Mouse (Mus musculus): ENCODE data around the gene Eps8l2. TPM values are rescaled to one million over a fixed set of nuclear protein-coding genes. Genes with fewer than 3 reads are reported as not detected.

The Eps8l2 gene
- polyA plus RNA-seq, 1 experiment = 39.8 TPM

DNA sequence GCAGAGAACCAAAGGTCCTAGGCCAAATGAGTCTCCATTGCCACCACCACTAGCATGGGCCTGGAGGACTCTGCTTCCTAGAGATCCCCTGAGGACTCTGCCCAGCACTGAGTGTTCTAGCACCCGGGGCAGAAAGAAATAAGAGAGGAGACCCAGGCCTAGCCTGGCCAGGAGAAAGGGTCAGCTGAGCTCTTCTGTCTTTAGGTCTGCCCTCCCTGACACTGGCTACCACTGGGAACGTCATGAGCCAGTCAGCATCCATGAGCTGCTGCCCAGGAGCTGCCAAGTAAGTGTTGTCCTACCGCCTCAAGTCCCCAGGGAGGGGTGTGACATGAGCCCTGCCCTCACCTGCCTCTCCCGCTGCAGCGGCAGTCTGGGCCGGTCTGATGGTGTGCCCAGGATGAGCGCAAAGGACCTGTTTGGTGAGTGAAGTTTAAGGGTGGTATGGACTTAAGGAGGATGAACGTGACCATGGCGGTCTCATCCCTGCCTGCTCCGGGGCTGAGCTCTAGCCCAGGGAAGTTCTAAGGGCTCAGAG is 3.1 kb downstream of the Eps8l2 start:
- no peak overlapping the region for H3K27ac ChIP-seq (ENCODE audit: insufficient read depth, low read length)
- no peaks in the 10 kb centered on the region for H3K9me3 ChIP-seq (replicated peaks; ENCODE audit: control insufficient read depth, insufficient read depth, low read length, poor library complexity, severe bottlenecking)
- H3K4me3 ChIP-seq (ENCODE audit: low read depth, low read length) = no peak overlapping the region
- H3K4me1 ChIP-seq (ENCODE audit: control insufficient read depth, insufficient read depth, low read length) = peaks cover 8% of the 10 kb centered on the region
- no peaks in the 10 kb centered on the region for H3K36me3 ChIP-seq (ENCODE audit: control insufficient read depth, insufficient read depth, low read length, poor library complexity, severe bottlenecking)
- no peak overlapping the region for H3K9ac ChIP-seq (ENCODE audit: low read depth, poor library complexity, severe bottlenecking)
- no peaks in the 10 kb centered on the region for H3K27me3 ChIP-seq (ENCODE audit: control insufficient read depth, insufficient read depth, low read length, poor library complexity, severe bottlenecking)
- no peak for TF ChIP-seq EP300 (IDR thresholded peaks at IDR 0.05; ENCODE audit: insufficient read depth, low read depth, low read length)
- no peak for TF ChIP-seq POLR2A (IDR thresholded peaks at IDR 0.05; ENCODE audit: insufficient read depth, low read length)
- no peak for TF ChIP-seq CTCF (IDR thresholded peaks at IDR 0.05; ENCODE audit: low read depth, low read length)

- TF ChIP-seq EP300 (IDR thresholded peaks at IDR 0.05; ENCODE audit: insufficient read depth, low read depth, low read length) = no peak
- TF ChIP-seq POLR2A (IDR thresholded peaks at IDR 0.05; ENCODE audit: insufficient read depth, low read length) = no peak
- TF ChIP-seq CTCF (IDR thresholded peaks at IDR 0.05; ENCODE audit: low read depth, low read length) = no peak
These were observed 4.5 kb downstream of the Eps8l2 start for GRCm38 (mm10) chr7:141343230-141343629.

DNA sequence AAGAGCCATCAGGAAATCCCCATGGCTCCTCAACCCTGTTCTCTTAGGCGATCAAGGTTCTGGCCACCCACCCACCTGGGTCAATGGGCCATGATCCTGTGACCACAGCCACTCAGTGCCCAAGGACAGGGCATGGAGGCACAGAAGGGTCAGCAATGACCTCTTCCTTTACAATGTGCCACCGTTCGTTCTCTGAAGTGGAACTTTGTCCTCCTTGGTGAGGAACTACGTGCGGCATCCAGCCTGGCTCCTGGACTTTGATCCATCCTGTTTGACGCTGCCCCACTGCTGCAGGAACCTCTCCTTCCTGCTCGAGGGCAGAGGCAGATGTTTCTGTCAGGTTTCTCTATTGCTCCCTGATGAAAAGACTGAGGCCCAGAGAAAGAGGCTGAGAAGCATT is 5.0 kb downstream of the Eps8l2 start:
- Histone ChIP-seq H3K27me3 (ENCODE audit: control insufficient read depth, insufficient read depth, low read length, poor library complexity, severe bottlenecking) (no peaks in the 10 kb centered on the region), H3K4me3 (ENCODE audit: low read depth, low read length) (no peak overlapping the region), H3K4me1 (ENCODE audit: control insufficient read depth, insufficient read depth, low read length) (peaks cover 8% of the 10 kb centered on the region), H3K9ac (ENCODE audit: low read depth, poor library complexity, severe bottlenecking) (no peak overlapping the region), H3K27ac (ENCODE audit: insufficient read depth, low read length) (no peak overlapping the region), H3K36me3 (ENCODE audit: control insufficient read depth, insufficient read depth, low read length, poor library complexity, severe bottlenecking) (no peaks in the 10 kb centered on the region), H3K9me3 (replicated peaks; ENCODE audit: control insufficient read depth, insufficient read depth, low read length, poor library complexity, severe bottlenecking) (no peaks in the 10 kb centered on the region)
- TF ChIP-seq EP300 (IDR thresholded peaks at IDR 0.05; ENCODE audit: insufficient read depth, low read depth, low read length) (no peak), POLR2A (IDR thresholded peaks at IDR 0.05; ENCODE audit: insufficient read depth, low read length) (no peak), CTCF (IDR thresholded peaks at IDR 0.05; ENCODE audit: low read depth, low read length) (no peak)

More at GRCm38 (mm10) chr7:141343230-141343629, 4.5 kb downstream of the Eps8l2 start:
- Histone ChIP-seq H3K9me3 (replicated peaks; ENCODE audit: control insufficient read depth, insufficient read depth, low read length, poor library complexity, severe bottlenecking) (no peaks in the 10 kb centered on the region), H3K36me3 (ENCODE audit: control insufficient read depth, insufficient read depth, low read length, poor library complexity, severe bottlenecking) (no peaks in the 10 kb centered on the region), H3K9ac (ENCODE audit: low read depth, poor library complexity, severe bottlenecking) (no peak overlapping the region), H3K27ac (ENCODE audit: insufficient read depth, low read length) (no peak overlapping the region), H3K27me3 (ENCODE audit: control insufficient read depth, insufficient read depth, low read length, poor library complexity, severe bottlenecking) (no peaks in the 10 kb centered on the region), H3K4me1 (ENCODE audit: control insufficient read depth, insufficient read depth, low read length) (peaks cover 8% of the 10 kb centered on the region), H3K4me3 (ENCODE audit: low read depth, low read length) (no peak overlapping the region)

- Histone ChIP-seq H3K9me3 (replicated peaks; ENCODE audit: control insufficient read depth, insufficient read depth, low read length, poor library complexity, severe bottlenecking) (no peaks in the 10 kb centered on the region), H3K9ac (ENCODE audit: low read depth, poor library complexity, severe bottlenecking) (no peak overlapping the region)
These were observed 6.1 kb downstream of the Eps8l2 start for GRCm38 (mm10) chr7:141344787-141345186.

DNA sequence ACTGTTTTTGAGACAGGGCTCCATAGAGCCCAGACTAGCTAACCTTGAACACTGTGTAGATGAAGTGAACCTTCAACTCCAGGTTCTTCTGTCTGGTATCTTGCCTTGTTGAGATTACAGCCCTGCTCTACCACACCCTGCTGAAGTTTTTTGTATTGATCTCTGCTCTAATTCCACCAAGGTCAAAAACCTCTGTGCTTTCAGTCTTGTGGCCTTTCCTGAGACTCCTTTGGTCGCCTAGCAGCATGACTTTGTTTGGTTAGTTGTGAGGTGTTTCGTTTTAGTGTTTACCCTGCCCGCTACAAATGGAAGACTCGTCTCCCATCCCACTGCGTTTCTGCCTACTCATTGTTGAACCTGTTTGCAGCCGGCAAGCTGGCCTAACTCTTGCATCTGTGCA is 12.4 kb downstream of the Eps8l2 start:
- Histone ChIP-seq H3K27ac (ENCODE audit: insufficient read depth, low read length) (no peak overlapping the region), H3K27me3 (ENCODE audit: control insufficient read depth, insufficient read depth, low read length, poor library complexity, severe bottlenecking) (no peaks in the 10 kb centered on the region), H3K9ac (ENCODE audit: low read depth, poor library complexity, severe bottlenecking) (no peak overlapping the region), H3K4me1 (ENCODE audit: control insufficient read depth, insufficient read depth, low read length) (peaks cover 1% of the 10 kb centered on the region), H3K9me3 (replicated peaks; ENCODE audit: control insufficient read depth, insufficient read depth, low read length, poor library complexity, severe bottlenecking) (no peaks in the 10 kb centered on the region), H3K36me3 (ENCODE audit: control insufficient read depth, insufficient read depth, low read length, poor library complexity, severe bottlenecking) (no peaks in the 10 kb centered on the region), H3K4me3 (ENCODE audit: low read depth, low read length) (no peak overlapping the region)
- TF ChIP-seq CTCF (IDR thresholded peaks at IDR 0.05; ENCODE audit: low read depth, low read length) (no peak), EP300 (IDR thresholded peaks at IDR 0.05; ENCODE audit: insufficient read depth, low read depth, low read length) (no peak), POLR2A (IDR thresholded peaks at IDR 0.05; ENCODE audit: insufficient read depth, low read length) (no peak)

More at GRCm38 (mm10) chr7:141344787-141345186, 6.1 kb downstream of the Eps8l2 start:
- H3K4me3 ChIP-seq (ENCODE audit: low read depth, low read length) = no peak overlapping the region
- H3K27ac ChIP-seq (ENCODE audit: insufficient read depth, low read length) = no peak overlapping the region
- peaks cover 4% of the 10 kb centered on the region for H3K4me1 ChIP-seq (ENCODE audit: control insufficient read depth, insufficient read depth, low read length)
- no peaks in the 10 kb centered on the region for H3K36me3 ChIP-seq (ENCODE audit: control insufficient read depth, insufficient read depth, low read length, poor library complexity, severe bottlenecking)
- TF ChIP-seq EP300 (IDR thresholded peaks at IDR 0.05; ENCODE audit: insufficient read depth, low read depth, low read length) (no peak), CTCF (IDR thresholded peaks at IDR 0.05; ENCODE audit: low read depth, low read length) (no peak), POLR2A (IDR thresholded peaks at IDR 0.05; ENCODE audit: insufficient read depth, low read length) (no peak)
- no peaks in the 10 kb centered on the region for H3K27me3 ChIP-seq (ENCODE audit: control insufficient read depth, insufficient read depth, low read length, poor library complexity, severe bottlenecking)

- no peak for TF ChIP-seq POLR2A (IDR thresholded peaks at IDR 0.05; ENCODE audit: insufficient read depth, low read length)
- Histone ChIP-seq H3K4me1 (ENCODE audit: control insufficient read depth, insufficient read depth, low read length) (peaks cover 5% of the 10 kb centered on the region), H3K27ac (ENCODE audit: insufficient read depth, low read length) (no peak overlapping the region), H3K4me3 (ENCODE audit: low read depth, low read length) (no peak overlapping the region), H3K9me3 (replicated peaks; ENCODE audit: control insufficient read depth, insufficient read depth, low read length, poor library complexity, severe bottlenecking) (no peaks in the 10 kb centered on the region), H3K36me3 (ENCODE audit: control insufficient read depth, insufficient read depth, low read length, poor library complexity, severe bottlenecking) (no peaks in the 10 kb centered on the region), H3K27me3 (ENCODE audit: control insufficient read depth, insufficient read depth, low read length, poor library complexity, severe bottlenecking) (no peaks in the 10 kb centered on the region), H3K9ac (ENCODE audit: low read depth, poor library complexity, severe bottlenecking) (no peak overlapping the region)
These were observed 16.4 kb downstream of the Eps8l2 start for GRCm38 (mm10) chr7:141355051-141355450.
